In genomic region chr2:102092579-102092978, GRCm38 (mm10) we compare ENCODE assay signal across 22 mouse cellular contexts.
A peak's percentile ranks its signal among the peaks of the same experiment; 100 is the strongest.
DNase-seq lines count a peak whose midpoint lies in the region; ATAC-seq and TF ChIP-seq lines count a peak whose summit lies in the region.
"Had no signal": no experiment of that assay in that cellular context is flagged by ENCODE, and none has a peak within 500 bp of the region (broad histone marks: within the 10 kb centered on the region; RNA-seq: fewer than 3 reads in every experiment).

No protein-coding gene starts in this region.

- no peaks in the 10 kb centered on the region for H3K27me3 ChIP-seq in midbrain, embryonic 11.5 days (ENCODE audit: control insufficient read depth, insufficient read depth, low read length)
- H3K27me3 ChIP-seq in midbrain, embryonic 10.5 days (ENCODE audit: low read depth, poor library complexity, severe bottlenecking) = no peaks in the 10 kb centered on the region
- H3K27me3 ChIP-seq in forebrain, embryonic 16.5 days (replicated peaks; ENCODE audit: control insufficient read depth, insufficient read depth, low read length) = no peaks in the 10 kb centered on the region
- no peaks in the 10 kb centered on the region for H3K27me3 ChIP-seq in midbrain, postnatal 0 days (ENCODE audit: insufficient read depth, low read length)
- H3K27me3 ChIP-seq: CH12.LX; embryonic facial prominence, embryonic 15.5 days; heart, embryonic 15.5 days; liver, embryonic 12.5 days; stomach, embryonic 15.5 days had no signal

- no peaks in the 10 kb centered on the region for H3K36me3 ChIP-seq in midbrain, embryonic 11.5 days (ENCODE audit: control insufficient read depth, insufficient read depth, low read length)
- H3K36me3 ChIP-seq in midbrain, embryonic 10.5 days = peaks cover 42% of the 10 kb centered on the region
- no peaks in the 10 kb centered on the region for H3K36me3 ChIP-seq in forebrain, embryonic 16.5 days (ENCODE audit: control insufficient read depth, insufficient read depth)
- H3K36me3 ChIP-seq in midbrain, postnatal 0 days (ENCODE audit: insufficient read depth, low read length) = no peaks in the 10 kb centered on the region
- H3K36me3 ChIP-seq: heart, embryonic 15.5 days had no signal

- no peak overlapping the region for H3K4me2 ChIP-seq in midbrain, embryonic 11.5 days
- H3K4me2 ChIP-seq in forebrain, embryonic 16.5 days (ENCODE audit: low read length) = no peak overlapping the region
- H3K4me2 ChIP-seq in midbrain, postnatal 0 days (ENCODE audit: low read depth, low read length, poor library complexity, severe bottlenecking) = no peak overlapping the region
- H3K4me2 ChIP-seq: embryonic facial prominence, embryonic 15.5 days; heart, embryonic 15.5 days; liver, embryonic 12.5 days; lung, embryonic 14.5 days; stomach, embryonic 15.5 days had no signal

- no peaks in the 10 kb centered on the region for H3K9me3 ChIP-seq in midbrain, embryonic 11.5 days (ENCODE audit: control insufficient read depth, low read length)
- H3K9me3 ChIP-seq in midbrain, embryonic 10.5 days (replicated peaks) = no peaks in the 10 kb centered on the region
- no peaks in the 10 kb centered on the region for H3K9me3 ChIP-seq in forebrain, embryonic 16.5 days (ENCODE audit: control insufficient read depth, low read length)
- no peaks in the 10 kb centered on the region for H3K9me3 ChIP-seq in midbrain, postnatal 0 days (ENCODE audit: low read length)
- H3K9me3 ChIP-seq: embryonic facial prominence, embryonic 15.5 days; heart, embryonic 15.5 days; liver, embryonic 12.5 days; stomach, embryonic 15.5 days had no signal

- WGBS in midbrain, embryonic 11.5 days = 81% methylated on average over 10 of the region's 10 CpGs
- WGBS in midbrain, embryonic 10.5 days = 84% methylated on average over 10 of the region's 10 CpGs
- WGBS in forebrain, embryonic 16.5 days = 70% methylated on average over 10 of the region's 10 CpGs
- 76% methylated on average over 10 of the region's 10 CpGs for WGBS in midbrain, postnatal 0 days

- peak; percentile 55 for DNase-seq in cerebellum, adult 9-11 months
- DNase-seq in cerebellum, adult 11 months = no peak
- peak; percentile 51 for DNase-seq in midbrain, embryonic 11.5 days (ENCODE audit: low spot score, missing footprints)
- DNase-seq in midbrain, embryonic 10.5 days (ENCODE audit: low spot score) = no peak
- DNase-seq in midbrain, postnatal 0 days (ENCODE audit: low spot score) = no peak
- no peak for DNase-seq in spleen, adult 12 weeks (ENCODE audit: low spot score)
- DNase-seq: adrenal gland, postnatal 14 days; cerebellum, adult 8-10 months; gastrocnemius, postnatal 36 days; heart, postnatal 4 days; kidney, adult 9 months; kidney, postnatal 4 days; layer of hippocampus, adult 9-11 months; lung, embryonic 14.5 days; lung, postnatal 4 days; right cerebral cortex, postnatal 14 days had no signal

- H3K27ac ChIP-seq in midbrain, embryonic 11.5 days (ENCODE audit: low read depth, low read length) = no peak overlapping the region
- no peak overlapping the region for H3K27ac ChIP-seq in midbrain, embryonic 10.5 days (replicated peaks)
- H3K27ac ChIP-seq in forebrain, embryonic 16.5 days (ENCODE audit: low read length) = no peak overlapping the region
- H3K27ac ChIP-seq in midbrain, postnatal 0 days (ENCODE audit: low read depth, low read length) = no peak overlapping the region
- H3K27ac ChIP-seq: embryonic facial prominence, embryonic 15.5 days; heart, embryonic 15.5 days; liver, embryonic 12.5 days; stomach, embryonic 15.5 days had no signal

- no peak overlapping the region for H3K9ac ChIP-seq in midbrain, embryonic 11.5 days (ENCODE audit: low read length)
- H3K9ac ChIP-seq in forebrain, embryonic 16.5 days (replicated peaks; ENCODE audit: low read depth, low read length) = peak overlapping the region; percentile 1; the same call in 1 of the 2 replicates
- 0 out of 2 replicates have a peak overlapping the region, but pooled peaks have one; percentile 13 for H3K9ac ChIP-seq in midbrain, postnatal 0 days (replicated peaks; ENCODE audit: low read length, poor library complexity, severe bottlenecking)
- H3K9ac ChIP-seq: embryonic facial prominence, embryonic 15.5 days; heart, embryonic 15.5 days; liver, embryonic 12.5 days; lung, embryonic 14.5 days; stomach, embryonic 15.5 days had no signal

- no peak overlapping the region for H3K4me3 ChIP-seq in midbrain, embryonic 11.5 days (ENCODE audit: low read depth, low read length)
- no peak overlapping the region for H3K4me3 ChIP-seq in midbrain, embryonic 10.5 days
- H3K4me3 ChIP-seq in forebrain, embryonic 16.5 days (replicated peaks; ENCODE audit: low read length) = no peak overlapping the region
- H3K4me3 ChIP-seq in midbrain, postnatal 0 days (ENCODE audit: low read depth, low read length) = no peak overlapping the region
- H3K4me3 ChIP-seq: embryonic facial prominence, embryonic 15.5 days; heart, embryonic 15.5 days; liver, embryonic 12.5 days; stomach, embryonic 15.5 days had no signal

- peaks cover 4% of the 10 kb centered on the region; the same call in 1 of the 2 replicates for H3K4me1 ChIP-seq in midbrain, embryonic 11.5 days (ENCODE audit: control insufficient read depth, insufficient read depth, low read length)
- peaks cover 23% of the 10 kb centered on the region for H3K4me1 ChIP-seq in midbrain, embryonic 10.5 days
- H3K4me1 ChIP-seq in forebrain, embryonic 16.5 days (replicated peaks; ENCODE audit: control insufficient read depth, insufficient read depth, low read length) = peaks cover 35% of the 10 kb centered on the region
- H3K4me1 ChIP-seq in midbrain, postnatal 0 days (ENCODE audit: insufficient read depth, low read length) = peaks cover 14% of the 10 kb centered on the region; the same call in 1 of the 2 replicates
- H3K4me1 ChIP-seq: liver, embryonic 12.5 days had no signal

- no peak for ATAC-seq in midbrain, embryonic 11.5 days (ENCODE audit: low FRiP score)
- ATAC-seq in forebrain, embryonic 16.5 days = no peak
- no peak for ATAC-seq in midbrain, postnatal 0 days (ENCODE audit: low FRiP score)
- ATAC-seq: liver, embryonic 12.5 days had no signal

- TF ChIP-seq CTCF in midbrain, postnatal 0 days (IDR thresholded peaks at IDR 0.05) = no peak

Comparison
In these comparisons a context has a peak if more than half of its experiments do, and no peak if none do; other contexts are left out.
1. DNase-seq: peak in cerebellum, adult 9-11 months (single experiment) and midbrain, embryonic 11.5 days (single experiment); none in cerebellum, adult 11 months (single experiment), midbrain, embryonic 10.5 days (single experiment), midbrain, postnatal 0 days (single experiment) and spleen, adult 12 weeks (single experiment).